Mouse (Mus musculus) intestine, embryonic 16.5 days (tissue): ENCODE results near the gene Fhit. TPM values are rescaled to one million over a fixed set of nuclear protein-coding genes. Genes with fewer than 3 reads are reported as not detected.

ENCODE experiments used
- ATAC-seq: fragments of 200-750 bp; cut with Nextera tagmentation; 2 replicates; pipeline ENCODE4 v1.8.0; 2017; ENCODE audit warnings: moderate TSS enrichment, moderate library complexity
- H3K27ac ChIP-seq: fragments of 300-500 bp; sonication (generic); 2 replicates; pipeline ENCODE4 v1.5.1; 2014; ENCODE audit warnings: mild to moderate bottlenecking, low read length
- H3K27me3 ChIP-seq: fragments of 300-500 bp; sonication (generic); replicated peaks from 2 replicates; pipeline ENCODE4 v1.6.1; 2014; ENCODE audit warnings: low read length, control low read depth, mixed read lengths; ENCODE audit not compliant: control insufficient read depth, insufficient read depth
- H3K36me3 ChIP-seq: fragments of 300-500 bp; sonication (generic); 2 replicates; pipeline ENCODE4 v1.6.1; 2014; ENCODE audit warnings: low read length, control low read depth; ENCODE audit not compliant: control insufficient read depth, insufficient read depth
- H3K4me1 ChIP-seq: fragments of 300-500 bp; sonication (generic); 2 replicates; pipeline ENCODE4 v1.6.1; 2014; ENCODE audit warnings: low read length, control low read depth, mixed read lengths; ENCODE audit not compliant: control insufficient read depth, insufficient read depth
- H3K4me2 ChIP-seq: fragments of 300-500 bp; sonication (generic); 2 replicates; pipeline ENCODE4 v1.6.1; 2014; ENCODE audit warnings: low read depth, low read length, control low read depth
- H3K4me3 ChIP-seq: fragments of 300-500 bp; sonication (generic); 2 replicates; pipeline ENCODE4 v1.5.1; 2014; ENCODE audit warnings: mild to moderate bottlenecking, low read length
- H3K9ac ChIP-seq: fragments of 300-500 bp; sonication (generic); 2 replicates; pipeline ENCODE4 v1.6.1; 2014; ENCODE audit warnings: low read depth, low read length
- H3K9me3 ChIP-seq: fragments of 300-500 bp; sonication (generic); 2 replicates; pipeline ENCODE4 v1.6.1; 2016; ENCODE audit warnings: low read length, control low read depth; ENCODE audit not compliant: control insufficient read depth
- WGBS: fragments of 180-500 bp; shearing (Covaris S2); extraction: QIAGEN DNeasy Blood & Tissue Kit; methylation state at CpG from one replicate; pipeline ENCODE4 v1.1.7; 2014; 5-methylcytosine and 5-hydroxymethylcytosine counted together
- polyA plus RNA-seq: library from polyadenylated mRNA; unstranded; fragments of >200 nt; fragmentation: Nextera tagmentation; extraction: Ambion mirVana; gene quantifications from 2 replicates; pipeline ENCODE4 v1.2.1, GENCODE M21; 2015

Fhit gene
- polyA plus RNA-seq, 1 experiment from 2014 or later, result 14.7 TPM

GRCm38 (mm10) chr14:10301497-10301896, 860.3 kb downstream of the Fhit start:
- Histone ChIP-seq H3K4me1 (no peaks in the 10 kb centered on the region), H3K36me3 (no peaks in the 10 kb centered on the region), H3K4me3 (no peak overlapping the region), H3K27me3 (no peaks in the 10 kb centered on the region), H3K27ac (no peak overlapping the region), H3K9me3 (no peaks in the 10 kb centered on the region), H3K9ac (no peak overlapping the region), H3K4me2 (no peak overlapping the region)
- ATAC-seq, result no peak
- 73% methylated on average over 1 of the region's 1 CpGs for WGBS

GRCm38 (mm10) chr14:10300914-10301313, 860.9 kb downstream of the Fhit start:
- Histone ChIP-seq H3K27me3 (no peaks in the 10 kb centered on the region), H3K27ac (no peak overlapping the region), H3K9ac (no peak overlapping the region), H3K4me3 (no peak overlapping the region), H3K36me3 (no peaks in the 10 kb centered on the region), H3K4me2 (no peak overlapping the region), H3K4me1 (no peaks in the 10 kb centered on the region), H3K9me3 (no peaks in the 10 kb centered on the region)
- ATAC-seq, result no peak
- WGBS, result 58% methylated on average over 3 of the region's 3 CpGs

GRCm38 (mm10) chr14:10299030-10299429, 862.8 kb downstream of the Fhit start:
- no peak overlapping the region for H3K4me2 ChIP-seq
- 78% methylated on average over 2 of the region's 2 CpGs for WGBS
- no peak overlapping the region for H3K9ac ChIP-seq
- no peak overlapping the region for H3K4me3 ChIP-seq
- H3K9me3 ChIP-seq, result no peaks in the 10 kb centered on the region
- H3K36me3 ChIP-seq, result no peaks in the 10 kb centered on the region
- ATAC-seq, result no peak
- H3K27me3 ChIP-seq, result no peaks in the 10 kb centered on the region
- H3K27ac ChIP-seq, result no peak overlapping the region
- no peaks in the 10 kb centered on the region for H3K4me1 ChIP-seq

- H3K9me3 ChIP-seq, result no peaks in the 10 kb centered on the region
- H3K27me3 ChIP-seq, result no peaks in the 10 kb centered on the region
- H3K27ac ChIP-seq, result no peak overlapping the region
- H3K4me2 ChIP-seq, result no peak overlapping the region
- no peak overlapping the region for H3K9ac ChIP-seq
- H3K4me3 ChIP-seq, result no peak overlapping the region
- no peaks in the 10 kb centered on the region for H3K36me3 ChIP-seq
- WGBS, result 84% methylated on average over 5 of the region's 5 CpGs
- no peaks in the 10 kb centered on the region for H3K4me1 ChIP-seq
- no peak for ATAC-seq
Measured at GRCm38 (mm10) chr14:10289043-10289442, 872.8 kb downstream of the Fhit start.

GRCm38 (mm10) chr14:10286027-10286426, 875.8 kb downstream of the Fhit start:
- WGBS, result 79% methylated on average over 6 of the region's 6 CpGs
- no peak overlapping the region for H3K9ac ChIP-seq
- H3K4me3 ChIP-seq, result no peak overlapping the region
- no peak overlapping the region for H3K27ac ChIP-seq
- no peaks in the 10 kb centered on the region for H3K36me3 ChIP-seq
- ATAC-seq, result no peak
- no peaks in the 10 kb centered on the region for H3K9me3 ChIP-seq
- H3K27me3 ChIP-seq, result no peaks in the 10 kb centered on the region
- no peak overlapping the region for H3K4me2 ChIP-seq
- no peaks in the 10 kb centered on the region for H3K4me1 ChIP-seq

- Histone ChIP-seq H3K36me3 (no peaks in the 10 kb centered on the region), H3K9ac (no peak overlapping the region), H3K27ac (no peak overlapping the region), H3K27me3 (no peaks in the 10 kb centered on the region), H3K4me1 (no peaks in the 10 kb centered on the region), H3K9me3 (no peaks in the 10 kb centered on the region), H3K4me3 (no peak overlapping the region), H3K4me2 (no peak overlapping the region)
- 70% methylated on average over 5 of the region's 5 CpGs for WGBS
- no peak for ATAC-seq
Measured at GRCm38 (mm10) chr14:10228708-10229107, 933.1 kb downstream of the Fhit start.

GRCm38 (mm10) chr14:10221847-10222246, 940.0 kb downstream of the Fhit start:
- Histone ChIP-seq H3K4me2 (no peak overlapping the region), H3K9me3 (no peaks in the 10 kb centered on the region), H3K9ac (no peak overlapping the region), H3K36me3 (no peaks in the 10 kb centered on the region), H3K27me3 (no peaks in the 10 kb centered on the region), H3K4me3 (no peak overlapping the region), H3K4me1 (no peaks in the 10 kb centered on the region), H3K27ac (no peak overlapping the region)
- no peak for ATAC-seq
- 91% methylated on average over 2 of the region's 2 CpGs for WGBS

GRCm38 (mm10) chr14:10213216-10213615, 948.6 kb downstream of the Fhit start:
- Histone ChIP-seq H3K9ac (no peak overlapping the region), H3K27ac (no peak overlapping the region), H3K9me3 (no peaks in the 10 kb centered on the region), H3K4me1 (no peaks in the 10 kb centered on the region), H3K27me3 (no peaks in the 10 kb centered on the region), H3K4me2 (no peak overlapping the region), H3K4me3 (no peak overlapping the region), H3K36me3 (no peaks in the 10 kb centered on the region)
- ATAC-seq, result no peak
- WGBS, result 34% methylated on average over 4 of the region's 4 CpGs

GRCm38 (mm10) chr14:10211184-10211583, 950.7 kb downstream of the Fhit start:
- H3K4me2 ChIP-seq, result no peak overlapping the region
- H3K9me3 ChIP-seq, result no peaks in the 10 kb centered on the region
- no peaks in the 10 kb centered on the region for H3K36me3 ChIP-seq
- WGBS, result 58% methylated on average over 5 of the region's 5 CpGs
- no peak for ATAC-seq
- H3K4me3 ChIP-seq, result no peak overlapping the region
- H3K27ac ChIP-seq, result no peak overlapping the region
- no peaks in the 10 kb centered on the region for H3K4me1 ChIP-seq
- H3K27me3 ChIP-seq, result no peaks in the 10 kb centered on the region
- no peak overlapping the region for H3K9ac ChIP-seq

- Histone ChIP-seq H3K4me1 (no peaks in the 10 kb centered on the region), H3K27ac (no peak overlapping the region), H3K4me2 (no peak overlapping the region), H3K4me3 (no peak overlapping the region), H3K27me3 (no peaks in the 10 kb centered on the region), H3K36me3 (no peaks in the 10 kb centered on the region), H3K9ac (no peak overlapping the region), H3K9me3 (no peaks in the 10 kb centered on the region)
- WGBS, result 87% methylated on average over 3 of the region's 3 CpGs
- no peak for ATAC-seq
Measured at GRCm38 (mm10) chr14:10209007-10209406, 952.8 kb downstream of the Fhit start.
